Mouse (Mus musculus): ENCODE measurements around the gene Gm10320.

Gm10320 gene

GRCm38 (mm10) chr13:98471756-98472155 lies 20.0 kb downstream of the Gm10320 start:
- no peak for DNase-seq (ENCODE audit: extremely low spot score, low read depth, low spot score)

DNA sequence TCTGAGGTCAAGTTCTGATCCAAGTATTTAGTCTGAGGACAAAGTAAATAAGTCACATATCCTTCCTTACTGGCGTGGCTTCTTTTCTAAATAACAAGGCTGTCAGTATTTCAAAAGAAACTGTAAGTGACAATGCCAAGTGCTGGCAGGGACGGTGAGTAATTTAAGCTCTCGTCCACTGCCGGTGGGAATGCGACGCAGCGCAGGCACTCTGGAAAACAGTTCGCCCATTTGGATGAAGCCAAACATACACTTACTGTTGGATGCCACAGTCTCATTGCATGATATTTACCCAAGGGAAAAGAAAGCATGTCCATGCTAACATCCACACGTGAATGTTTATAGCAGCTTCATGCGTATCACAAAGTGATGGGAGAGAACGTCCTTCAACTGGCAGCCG lies 21.5 kb downstream of the Gm10320 start:
- no peak for DNase-seq (ENCODE audit: extremely low spot score, low read depth, low spot score)

DNA sequence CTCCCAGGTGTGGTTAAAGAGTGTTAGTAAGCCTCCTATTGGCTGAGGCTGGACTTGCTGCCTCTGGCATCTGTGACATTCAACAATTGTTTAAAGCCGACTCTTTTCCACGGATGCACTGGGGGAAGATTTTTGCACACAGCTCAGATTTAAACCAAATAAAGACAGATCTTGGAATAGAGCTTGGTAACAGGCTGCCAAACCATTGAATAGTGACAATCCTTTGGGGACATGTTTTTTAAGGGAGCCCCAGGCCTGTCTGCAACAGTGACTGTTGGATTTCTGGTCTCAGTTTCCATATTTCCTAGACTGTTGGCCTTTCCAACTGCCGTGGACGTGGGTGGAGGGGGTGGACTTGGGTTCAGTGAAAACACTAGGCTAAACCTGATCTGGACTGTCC lies 21.9 kb downstream of the Gm10320 start:
- no peak for DNase-seq (ENCODE audit: extremely low spot score, low read depth, low spot score)

DNA sequence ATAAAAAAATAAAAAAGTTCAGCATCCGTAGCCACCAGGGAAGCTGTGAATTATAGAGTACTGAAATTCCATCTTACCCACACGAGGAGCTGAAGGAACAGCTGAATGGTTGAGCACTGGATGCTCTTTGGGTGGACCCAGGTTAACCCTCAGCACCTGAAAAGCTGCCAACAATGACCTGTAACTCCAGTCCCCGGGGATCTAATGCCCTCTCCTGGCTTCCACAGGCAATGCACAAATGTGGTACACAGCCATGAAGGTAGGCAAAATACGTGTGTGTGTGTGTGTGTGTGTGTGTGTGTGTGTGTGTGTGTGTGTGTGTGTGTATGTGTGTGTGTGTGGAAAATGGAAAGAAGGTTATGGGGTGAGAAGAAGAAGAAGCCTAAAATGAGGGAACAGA lies 30.3 kb downstream of the Gm10320 start:
- no peak for DNase-seq (ENCODE audit: extremely low spot score, low read depth, low spot score)

DNA sequence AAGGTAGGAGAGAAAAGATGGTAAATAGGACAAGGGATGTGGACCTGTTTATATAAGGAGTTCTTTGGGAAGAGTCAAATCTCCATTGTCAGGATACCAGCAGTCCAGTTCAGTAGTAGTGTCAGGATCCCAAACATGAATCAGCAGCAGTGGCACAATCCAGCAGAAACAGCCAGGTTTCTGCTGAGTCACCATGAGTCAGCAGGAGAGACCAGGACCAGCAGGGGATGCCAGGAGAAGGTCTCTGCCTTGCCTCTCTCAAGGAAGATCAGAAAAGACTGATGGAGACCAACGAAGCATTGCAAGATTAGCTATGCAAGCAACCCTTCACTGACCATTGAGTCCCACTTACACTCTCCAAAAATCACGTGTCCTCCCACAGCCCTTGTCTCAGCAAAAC lies 35.4 kb downstream of the Gm10320 start:
- DNase-seq (ENCODE audit: extremely low spot score, low read depth, low spot score) = no peak

DNA sequence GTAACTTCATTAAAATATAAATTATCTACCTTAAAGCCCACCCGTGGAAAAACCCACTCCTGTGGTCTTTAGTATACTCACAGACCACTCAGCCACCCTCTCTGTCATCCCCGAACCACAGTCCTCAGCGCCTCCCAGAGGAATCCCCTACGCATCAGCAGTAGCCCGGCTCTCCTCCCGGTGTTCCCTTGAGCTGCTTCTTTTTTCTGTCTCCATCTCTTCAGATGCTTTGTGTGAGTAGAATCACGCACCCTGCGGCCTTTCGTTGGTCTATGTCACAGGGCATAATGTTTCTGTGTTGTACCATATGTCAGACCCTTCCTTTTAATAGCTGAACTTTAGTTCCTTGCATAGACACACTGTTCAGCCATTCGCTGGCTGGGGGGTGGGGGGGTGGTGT lies 36.2 kb downstream of the Gm10320 start:
- DNase-seq (ENCODE audit: extremely low spot score, low read depth, low spot score) = no peak

DNA sequence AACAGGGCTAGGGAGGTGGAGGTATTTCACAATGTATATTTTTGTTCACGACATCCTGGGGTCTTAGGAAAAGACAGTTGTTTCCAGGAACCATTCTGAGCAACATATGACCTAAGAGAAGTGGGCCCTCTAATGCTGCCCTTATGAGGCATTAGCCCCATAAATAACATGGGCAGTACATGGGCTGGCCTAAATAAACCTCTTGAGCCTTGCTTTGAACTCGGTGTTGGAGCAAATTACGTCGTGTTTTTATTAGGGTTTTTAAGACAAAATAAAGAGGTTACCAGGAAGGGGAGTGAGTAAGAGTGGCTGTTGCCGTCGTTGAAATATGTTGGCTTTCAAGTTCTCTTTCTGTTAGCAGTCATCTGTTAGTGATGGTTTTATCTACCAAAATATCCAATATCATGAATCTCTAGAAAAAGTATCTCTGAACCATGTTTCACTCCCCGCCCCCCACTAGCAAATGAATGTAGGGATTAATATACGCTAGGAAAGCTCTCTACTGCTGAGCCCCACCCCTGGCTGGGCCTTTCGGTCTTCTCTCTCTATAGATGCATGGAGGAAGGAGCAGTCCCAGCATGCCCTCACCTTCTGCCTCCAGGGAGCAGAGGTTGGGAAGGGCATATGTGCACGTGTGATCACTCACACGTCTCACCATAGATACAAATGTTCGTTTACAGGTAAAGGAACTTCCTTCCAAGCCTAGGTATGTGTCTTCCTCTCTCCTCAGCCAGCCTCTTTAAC lies 37.4 kb downstream of the Gm10320 start:
- DNase-seq (ENCODE audit: extremely low spot score, low read depth, low spot score) = no peak

DNA sequence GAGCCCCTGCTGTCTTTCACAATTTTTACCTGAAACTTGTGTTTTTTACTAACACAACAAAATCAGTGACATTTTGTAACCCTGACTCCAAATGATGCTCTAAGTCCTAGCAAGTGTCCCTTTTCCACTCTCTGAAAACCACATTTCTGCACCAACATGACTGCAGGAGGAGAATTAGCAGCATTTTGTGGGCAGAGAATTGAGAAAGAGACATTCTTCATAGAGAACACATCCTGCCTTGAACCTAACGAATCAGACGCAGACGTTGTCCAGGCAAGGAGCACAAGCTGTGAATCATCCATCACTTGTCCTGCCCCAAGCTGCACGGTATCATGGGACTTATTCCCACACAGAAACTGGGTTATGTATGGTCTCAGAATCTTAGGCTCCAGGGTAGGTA lies 38.7 kb downstream of the Gm10320 start:
- no peak for DNase-seq (ENCODE audit: extremely low spot score, low read depth, low spot score)

- no peak for DNase-seq (ENCODE audit: extremely low spot score, low read depth, low spot score)
Observed at GRCm38 (mm10) chr13:98448696-98449095, 43.1 kb downstream of the Gm10320 start.

- no peak for DNase-seq (ENCODE audit: extremely low spot score, low read depth, low spot score)
Observed at GRCm38 (mm10) chr13:98447741-98448140, 44.1 kb downstream of the Gm10320 start.

DNA sequence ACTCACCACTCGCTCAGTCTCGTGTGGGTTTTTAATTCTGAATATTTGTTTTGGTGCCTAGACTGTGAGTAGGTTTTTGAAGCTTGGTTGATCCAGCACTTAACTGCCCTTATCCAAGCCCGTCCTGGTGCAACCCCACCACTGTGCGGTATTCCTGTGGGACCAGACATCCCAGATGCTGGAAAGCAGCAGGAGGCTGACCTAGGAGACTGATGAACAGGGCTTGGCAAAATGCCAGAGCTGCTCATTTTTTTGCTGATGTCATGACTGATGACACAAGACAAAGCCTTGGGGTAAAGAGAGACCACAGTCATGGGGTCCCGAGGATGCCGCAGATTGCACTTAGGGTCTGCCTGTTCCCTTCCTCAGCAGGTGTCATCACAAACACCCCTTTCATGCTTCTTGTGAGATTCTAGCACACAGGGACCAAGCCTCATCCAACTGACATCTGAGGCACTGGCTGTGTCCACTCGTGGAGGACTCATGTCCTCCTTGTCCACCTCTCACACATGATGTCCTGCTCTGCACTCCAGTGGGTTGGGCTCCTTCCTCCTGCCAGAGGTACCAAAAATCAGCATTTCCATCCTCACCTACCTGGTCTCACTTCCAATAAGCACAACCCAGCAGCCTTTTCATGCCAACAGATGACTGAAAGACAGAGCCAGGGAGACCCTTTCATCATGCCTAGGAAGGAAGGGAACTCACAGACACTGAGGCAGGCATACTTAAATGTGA lies 46.2 kb downstream of the Gm10320 start:
- no peak for DNase-seq (ENCODE audit: extremely low spot score, low read depth, low spot score)

GRCm38 (mm10) chr13:98441001-98441400 lies 50.8 kb downstream of the Gm10320 start:
- no peak for DNase-seq (ENCODE audit: extremely low spot score, low read depth, low spot score)

- no peak for DNase-seq (ENCODE audit: extremely low spot score, low read depth, low spot score)
Observed at GRCm38 (mm10) chr13:98440293-98440952, 51.4 kb downstream of the Gm10320 start.
